Mouse (Mus musculus) fat pad, adult 2 months (tissue): ENCODE results near the gene Bcl2l2.

ENCODE experiments used
- DNase-seq: peaks from one replicate; pipeline ENCODE4 v3.0.0-alpha.2; 2011; ENCODE audit warnings: low read depth, low spot score; ENCODE audit errors: extremely low read depth

The Bcl2l2 gene

GRCm38 (mm10) chr14:54935904-54936830 lies 53.0 kb downstream of the Bcl2l2 start, which contains the start of gene Cmtm5:
Gene Cmtm5 (plus strand): TSS chr14:54936261.
- no peak for DNase-seq

- no peak for DNase-seq
Observed at GRCm38 (mm10) chr14:54936831-54937160, 53.6 kb downstream of the Bcl2l2 start.

GRCm38 (mm10) chr14:54937361-54938182 lies 54.4 kb downstream of the Bcl2l2 start:
- DNase-seq, result no peak
